Mouse (Mus musculus) forebrain, postnatal 0 days (tissue): ENCODE data around the gene Gm20715. TPM values are rescaled to one million over a fixed set of nuclear protein-coding genes. Genes with fewer than 3 reads are reported as not detected.
A peak's percentile ranks its signal among the peaks of the same experiment; 100 is the strongest.
"Not testable (repeated sequence)": the region's sequence is repeated elsewhere in the genome, so short reads cannot be mapped to it uniquely, and the experiment has no call there.

ENCODE experiments used
- ATAC-seq: fragments of 200-750 bp; cut with Nextera tagmentation; 2 replicates; pipeline ENCODE4 v1.8.0; 2017; ENCODE audit warnings: mild to moderate bottlenecking, moderate library complexity
- DNase-seq: peaks from one replicate; pipeline ENCODE4 v3.0.0-alpha.2; 2015
- H3K27ac ChIP-seq: fragments of 300-500 bp; sonication (generic); 2 replicates; pipeline ENCODE4 v1.5.1; 2014; ENCODE audit warnings: low read depth, mild to moderate bottlenecking, antibody characterized with exemption, low read length, moderate library complexity, mixed read lengths
- H3K27me3 ChIP-seq: fragments of 300-500 bp; sonication (generic); 2 replicates; pipeline ENCODE4 v1.6.1; 2014; ENCODE audit warnings: mild to moderate bottlenecking, low read length, mixed read lengths; ENCODE audit not compliant: insufficient read depth
- H3K36me3 ChIP-seq: fragments of 300-500 bp; sonication (generic); 2 replicates; pipeline ENCODE4 v1.6.1; 2014; ENCODE audit warnings: mild to moderate bottlenecking, moderate library complexity; ENCODE audit not compliant: insufficient read depth
- H3K4me1 ChIP-seq: fragments of 300-500 bp; sonication (generic); 2 replicates; pipeline ENCODE4 v1.6.1; 2014; ENCODE audit warnings: antibody characterized with exemption; ENCODE audit not compliant: insufficient read depth
- H3K4me2 ChIP-seq: fragments of 300-500 bp; sonication (generic); 2 replicates; pipeline ENCODE4 v1.6.1; 2014; ENCODE audit warnings: low read depth, mild to moderate bottlenecking, moderate library complexity
- H3K4me3 ChIP-seq: fragments of 300-500 bp; sonication (generic); 2 replicates; pipeline ENCODE4 v1.5.1; 2014; ENCODE audit warnings: low read depth, low read length, mixed read lengths
- H3K9ac ChIP-seq: fragments of 300-500 bp; sonication (generic); 2 replicates; pipeline ENCODE4 v1.6.1; 2014; ENCODE audit warnings: mild to moderate bottlenecking
- H3K9me3 ChIP-seq: fragments of 300-500 bp; sonication (generic); 2 replicates; pipeline ENCODE4 v1.6.1; 2016; ENCODE audit warnings: low read length
- CTCF ChIP-seq: sonication (generic); IDR thresholded peaks from 2 replicates; pipeline ENCODE4 v1.5.1; 2016; ENCODE audit warnings: antibody characterized with exemption, control low read depth, low read depth
- WGBS: fragments of 180-500 bp; shearing (Covaris S2); extraction: QIAGEN DNeasy Blood & Tissue Kit; methylation state at CpG from one replicate; pipeline ENCODE4 v1.1.7; 2014; 5-methylcytosine and 5-hydroxymethylcytosine counted together
- polyA plus RNA-seq: library from polyadenylated mRNA; unstranded; fragments of >200 nt; fragmentation: Nextera tagmentation; extraction: Ambion mirVana; gene quantifications from 2 replicates; pipeline ENCODE4 v1.2.1, GENCODE M21; 2015
- total RNA-seq: library from RNA; depleted of rRNA; stranded (reverse); fragments of >200 nt; gene quantifications from 2 replicates; pipeline ENCODE4 v1.2.3, GENCODE M21; 2014

The Gm20715 gene
- total and polyA plus RNA-seq, 2 experiments from 2014 or later: 0.24 TPM; not detected in 1

- no peak for TF ChIP-seq CTCF
- H3K27me3 ChIP-seq: no peaks in the 10 kb centered on the region
- H3K4me2 ChIP-seq: no peak overlapping the region
- H3K4me3 ChIP-seq: no peak overlapping the region
- DNase-seq (no peak), ATAC-seq (no peak)
- H3K36me3 ChIP-seq: 0 out of 2 replicates have a peak, but pooled peaks cover 4% of the 10 kb centered on the region
- no peak overlapping the region for H3K9ac ChIP-seq
- H3K9me3 ChIP-seq: no peaks in the 10 kb centered on the region
- H3K27ac ChIP-seq: no peak overlapping the region
- WGBS: 90% methylated on average over 5 of the region's 5 CpGs
- peaks cover 4% of the 10 kb centered on the region; the same call in 1 of the 2 replicates for H3K4me1 ChIP-seq
Observed at GRCm38 (mm10) chr7:6367185-6367584, 42.9 kb upstream of the Gm20715 start.

GRCm38 (mm10) chr7:6368146-6368545, 41.9 kb upstream of the Gm20715 start:
- 86% methylated on average over 5 of the region's 5 CpGs for WGBS
- not testable (repeated sequence) for H3K4me3 ChIP-seq, ATAC-seq

GRCm38 (mm10) chr7:6369460-6369859, 40.6 kb upstream of the Gm20715 start:
- TF ChIP-seq CTCF: no peak
- ATAC-seq: no peak
- H3K27me3 ChIP-seq: no peaks in the 10 kb centered on the region
- no peak overlapping the region for H3K4me3 ChIP-seq
- no peak overlapping the region for H3K9ac ChIP-seq
- 79% methylated on average over 3 of the region's 3 CpGs for WGBS
- peaks cover 7% of the 10 kb centered on the region; the same call in 1 of the 2 replicates for H3K36me3 ChIP-seq
- H3K4me2 ChIP-seq: no peak overlapping the region
- no peaks in the 10 kb centered on the region for H3K9me3 ChIP-seq
- H3K4me1 ChIP-seq: no peaks in the 10 kb centered on the region
- DNase-seq: no peak
- no peak overlapping the region for H3K27ac ChIP-seq

More at GRCm38 (mm10) chr7:6368146-6368545, 41.9 kb upstream of the Gm20715 start:
- H3K4me1 ChIP-seq, H3K9me3 ChIP-seq, H3K27me3 ChIP-seq, H3K27ac ChIP-seq, H3K4me2 ChIP-seq, H3K36me3 ChIP-seq, H3K9ac ChIP-seq, DNase-seq: not testable (repeated sequence)

GRCm38 (mm10) chr7:6372993-6373392, 37.1 kb upstream of the Gm20715 start:
- H3K9me3 ChIP-seq: no peaks in the 10 kb centered on the region
- no peak for TF ChIP-seq CTCF

GRCm38 (mm10) chr7:6378441-6378840, 31.6 kb upstream of the Gm20715 start:
- no peak overlapping the region for H3K9ac ChIP-seq
- ATAC-seq (no peak), DNase-seq (no peak)
- no peaks in the 10 kb centered on the region for H3K27me3 ChIP-seq
- H3K4me3 ChIP-seq: no peak overlapping the region
- peaks cover 1% of the 10 kb centered on the region; the same call in 1 of the 2 replicates for H3K4me1 ChIP-seq
- H3K36me3 ChIP-seq: peaks cover 10% of the 10 kb centered on the region
- no peak for TF ChIP-seq CTCF
- H3K27ac ChIP-seq: no peak overlapping the region
- WGBS: 88% methylated on average over 8 of the region's 8 CpGs
- H3K4me2 ChIP-seq: no peak overlapping the region
- no peaks in the 10 kb centered on the region for H3K9me3 ChIP-seq

More at GRCm38 (mm10) chr7:6372993-6373392, 37.1 kb upstream of the Gm20715 start:
- DNase-seq (no peak), ATAC-seq (no peak)
- H3K4me1 ChIP-seq: no peaks in the 10 kb centered on the region
- WGBS: 92% methylated on average over 3 of the region's 3 CpGs
- H3K27ac ChIP-seq: no peak overlapping the region
- H3K36me3 ChIP-seq: peaks cover 7% of the 10 kb centered on the region; the same call in 1 of the 2 replicates
- H3K27me3 ChIP-seq: no peaks in the 10 kb centered on the region
- no peak overlapping the region for H3K4me2 ChIP-seq
- no peak overlapping the region for H3K4me3 ChIP-seq
- no peak overlapping the region for H3K9ac ChIP-seq

GRCm38 (mm10) chr7:6381431-6381830, 28.6 kb upstream of the Gm20715 start:
- 88% methylated on average over 2 of the region's 2 CpGs for WGBS

GRCm38 (mm10) chr7:6383044-6383455, 27.0 kb upstream of the Gm20715 start, which contains the start of gene Zfp28:
Gene Zfp28, plus strand, starts transcription at chr7:6383295.
- DNase-seq: peak; percentile 94
- peak within 1 kb of the TSS; percentile 73 for H3K4me3 ChIP-seq
- under 1% methylated on average over 28 of the region's 28 CpGs for WGBS
- peak within 1 kb of the TSS; percentile 88 for H3K4me2 ChIP-seq
- ATAC-seq: peak; percentile 97
- no peaks in the 10 kb centered on the region for H3K9me3 ChIP-seq
- peak within 1 kb of the TSS; percentile 87 for H3K9ac ChIP-seq
- peak; percentile 57 for TF ChIP-seq CTCF
- H3K36me3 ChIP-seq: peaks cover 14% of the 10 kb centered on the region
- H3K27ac ChIP-seq: peak within 1 kb of the TSS; percentile 45; the same call in 1 of the 2 replicates
- H3K27me3 ChIP-seq: no peaks in the 10 kb centered on the region
- H3K4me1 ChIP-seq: peaks cover 13% of the 10 kb centered on the region

More at GRCm38 (mm10) chr7:6381431-6381830, 28.6 kb upstream of the Gm20715 start:
- H3K36me3 ChIP-seq: peaks cover 14% of the 10 kb centered on the region
- TF ChIP-seq CTCF: no peak
- no peak overlapping the region for H3K4me2 ChIP-seq
- DNase-seq (no peak), ATAC-seq (no peak)
- H3K27ac ChIP-seq: no peak overlapping the region
- H3K9me3 ChIP-seq: no peaks in the 10 kb centered on the region
- no peak overlapping the region for H3K4me3 ChIP-seq
- H3K9ac ChIP-seq: no peak overlapping the region
- peaks cover 13% of the 10 kb centered on the region for H3K4me1 ChIP-seq
- no peaks in the 10 kb centered on the region for H3K27me3 ChIP-seq
